In genomic region chr7:45643441-45644178, GRCm38 (mm10) we compare ENCODE assay signal across 8 mouse cellular contexts. TPM values are rescaled to one million over a fixed set of nuclear protein-coding genes. Genes with fewer than 3 reads are reported as not detected.
DNase-seq lines count a peak whose midpoint lies in the region; ATAC-seq and TF ChIP-seq lines count a peak whose summit lies in the region.

No protein-coding gene starts in this region.

- peak overlapping the region; percentile 73 for H3K4me3 ChIP-seq in gastrocnemius, adult 2 months
- peak overlapping the region; percentile 43 for H3K4me3 ChIP-seq in hindbrain, embryonic 16.5 days (ENCODE audit: low read length)

- no peaks in the 10 kb centered on the region for H3K36me3 ChIP-seq in hindbrain, embryonic 16.5 days (ENCODE audit: control insufficient read depth, insufficient read depth, low read length)

- intact Hi-C loops in gastrocnemius, adult 2 months (cut with DNase I), result loop anchor here (2.0 kb wide), 1 partner anchor 39 kb away; no protein-coding TSS in a partner anchor

- DNase-seq in cerebellum, postnatal 4 days (ENCODE audit: low spot score in 2 of 2), result peak; percentile 87 to 96
- DNase-seq in gastrocnemius, adult 2 months, result peak; percentile 97
- peak; percentile 94 for DNase-seq in left cerebral cortex, adult 11 months (ENCODE audit: low spot score)
- peak; percentile 93 for DNase-seq in lung, postnatal 36 days
- DNase-seq in retina, embryonic 14.5 days (ENCODE audit: low spot score), result peak; percentile 99
- peak; percentile 78 to 85 for DNase-seq in thymus, postnatal 36 days

- no peaks in the 10 kb centered on the region for H3K27me3 ChIP-seq in hindbrain, embryonic 16.5 days (replicated peaks; ENCODE audit: control insufficient read depth, insufficient read depth, low read length)

- 2% methylated on average over 28 of the region's 28 CpGs for WGBS in hindbrain, embryonic 16.5 days

- H3K4me2 ChIP-seq in hindbrain, embryonic 16.5 days (ENCODE audit: low read length), result peak overlapping the region; percentile 77

- H3K27ac ChIP-seq in gastrocnemius, adult 2 months, result peak overlapping the region; percentile 90
- H3K27ac ChIP-seq in hindbrain, embryonic 16.5 days (ENCODE audit: low read depth, low read length), result peak overlapping the region; percentile 80

- H3K4me1 ChIP-seq in hindbrain, embryonic 16.5 days (ENCODE audit: control insufficient read depth, insufficient read depth, low read depth, low read length), result peaks cover 13% of the 10 kb centered on the region

- H3K9me3 ChIP-seq in hindbrain, embryonic 16.5 days (ENCODE audit: control insufficient read depth, low read length), result no peaks in the 10 kb centered on the region

- ATAC-seq in activated CD4-positive, CD25-positive, alpha-beta regulatory T cell, adult 4 months, result peak; percentile 94
- ATAC-seq in hindbrain, embryonic 16.5 days, result peak; percentile 94

- H3K9ac ChIP-seq in hindbrain, embryonic 16.5 days (ENCODE audit: low read depth, low read length), result peak overlapping the region; percentile 74

- no peak for TF ChIP-seq CTCF in gastrocnemius, adult 2 months (IDR thresholded peaks at IDR 0.05)

RNA-seq across cellular contexts. Expression of gene Mamstr, which starts 3.8 kb away (rescaled TPM):
- not detected for polyA plus RNA-seq in activated CD4-positive, CD25-positive, alpha-beta regulatory T cell, adult 4 months (2017; shearing (Covaris generic))
- total RNA-seq in gastrocnemius, adult 2 months (2021), result 10 to 100 TPM; 18.7 to 44.9 TPM
- polyA plus RNA-seq in hindbrain, embryonic 16.5 days (2015; fragmentation: Nextera tagmentation; extraction: Ambion mirVana), result 2.9 and 5.2 TPM in 2 replicates

RNA-seq across cellular contexts. Expression of gene Rasip1, which starts 16.3 kb away (rescaled TPM):
- polyA plus RNA-seq in activated CD4-positive, CD25-positive, alpha-beta regulatory T cell, adult 4 months (2017; shearing (Covaris generic)), result under 1 TPM in 1 of 2 experiments, not detected in 1; 0.50 TPM
- 1 to 10 TPM; 5.7 to 8.0 TPM for total RNA-seq in gastrocnemius, adult 2 months (2021)
- 16.7 and 17.5 TPM in 2 replicates for polyA plus RNA-seq in hindbrain, embryonic 16.5 days (2015; fragmentation: Nextera tagmentation; extraction: Ambion mirVana)

RNA-seq across cellular contexts. Expression of gene Izumo1, which starts 22.0 kb away (rescaled TPM):
- polyA plus RNA-seq in activated CD4-positive, CD25-positive, alpha-beta regulatory T cell, adult 4 months (2017; shearing (Covaris generic)), result not detected
- under 1 TPM in 1 of 2 experiments, not detected in 1; 0.20 TPM for total RNA-seq in gastrocnemius, adult 2 months (2021)
- not detected in 2 replicates for polyA plus RNA-seq in hindbrain, embryonic 16.5 days (2015; fragmentation: Nextera tagmentation; extraction: Ambion mirVana)

RNA-seq across cellular contexts. Expression of gene Fut2, which starts 22.6 kb away (rescaled TPM):
- not detected for polyA plus RNA-seq in activated CD4-positive, CD25-positive, alpha-beta regulatory T cell, adult 4 months (2017; shearing (Covaris generic))
- under 1 TPM; 0.14 to 0.28 TPM for total RNA-seq in gastrocnemius, adult 2 months (2021)
- 0.09 and 0.19 TPM in 2 replicates for polyA plus RNA-seq in hindbrain, embryonic 16.5 days (2015; fragmentation: Nextera tagmentation; extraction: Ambion mirVana)

RNA-seq across cellular contexts. Expression of gene Fut1, which starts 26.5 kb away (rescaled TPM):
- not detected for polyA plus RNA-seq in activated CD4-positive, CD25-positive, alpha-beta regulatory T cell, adult 4 months (2017; shearing (Covaris generic))
- not detected for total RNA-seq in gastrocnemius, adult 2 months (2021)
- polyA plus RNA-seq in hindbrain, embryonic 16.5 days (2015; fragmentation: Nextera tagmentation; extraction: Ambion mirVana), result not detected in 2 replicates

Comparison
In these comparisons a context has a peak if more than half of its experiments do, and no peak if none do; other contexts are left out.
1. Peak in every context shown above with its lines: DNase-seq, ATAC-seq, H3K4me3 ChIP-seq and H3K27ac ChIP-seq.
2. RNA of gene Rasip1, which starts 16.3 kb away (polyA plus RNA-seq): 16.7 to 17.5 TPM in hindbrain, embryonic 16.5 days; 0.50 TPM in activated CD4-positive, CD25-positive, alpha-beta regulatory T cell, adult 4 months; every median in the first group is over 10 times any median in the second.